Mouse (Mus musculus) MEL (cell line): ENCODE measurements at regions not wholly inside any gene's neighbourhood (a gene's known extent, or its start where the extent isn't known, plus 50 kb on each side); places are given as distances from the start of the nearest gene placed in this dataset.

Experiments
- DNase-seq: peaks from one replicate; pipeline ENCODE4 v3.0.0; 2011; ENCODE audit warnings: low read depth, low spot score
- H3K27ac ChIP-seq: 2 replicates; pipeline ENCODE4 v1.5.1; 2012; ENCODE audit warnings: low read depth, mild to moderate bottlenecking, control low read depth, low read length, moderate library complexity; ENCODE audit not compliant: control insufficient read depth
- H3K27me3 ChIP-seq, 2 experiments: fragments of 150-350 bp in 1 of 2; sonication (generic) in 1 of 2; 2 replicates each; pipeline ENCODE4 v1.6.1; 2012; ENCODE audit warnings: low read length in 2 of 2, mild to moderate bottlenecking in 2 of 2, improper control_type of control experiment in 1 of 2, moderate library complexity in 1 of 2; ENCODE audit not compliant: insufficient read depth in 2 of 2, control insufficient read depth in 1 of 2
- H3K36me3 ChIP-seq, 2 experiments: 2 replicates each; pipeline ENCODE4 v1.6.1; 2012 to 2014; ENCODE audit warnings: low read length in 2 of 2, improper control_type of control experiment in 1 of 2, inconsistent platforms in 1 of 2, mild to moderate bottlenecking in 1 of 2; ENCODE audit not compliant: insufficient read depth in 2 of 2, control insufficient read depth in 1 of 2
- H3K4me1 ChIP-seq, 2 experiments: fragments of 150-350 bp in 1 of 2; sonication (generic) in 1 of 2; 2 replicates each; pipeline ENCODE4 v1.6.1; 2012; ENCODE audit warnings: low read length in 2 of 2, improper control_type of control experiment in 1 of 2, mild to moderate bottlenecking in 1 of 2; ENCODE audit not compliant: insufficient read depth in 2 of 2, control insufficient read depth in 1 of 2
- H3K4me3 ChIP-seq, 2 experiments: fragments of 150-350 bp in 1 of 2; sonication (generic) in 1 of 2; 2 replicates each; pipeline ENCODE4 v1.5.1; 2012; ENCODE audit warnings: low read depth in 2 of 2, low read length in 2 of 2, mild to moderate bottlenecking in 2 of 2, moderate library complexity in 2 of 2, control low read depth in 1 of 2, improper control_type of control experiment in 1 of 2; ENCODE audit not compliant: control insufficient read depth in 1 of 2, insufficient read depth in 1 of 2
- H3K79me2 ChIP-seq: 2 replicates; pipeline ENCODE4 v1.6.1; 2012; ENCODE audit warnings: mild to moderate bottlenecking, low read length, moderate library complexity; ENCODE audit not compliant: control insufficient read depth, poor library complexity, insufficient read depth
- H3K9ac ChIP-seq: 2 replicates; pipeline ENCODE4 v1.6.1; 2012; ENCODE audit warnings: low read depth, mild to moderate bottlenecking, control low read depth, low read length, moderate library complexity; ENCODE audit not compliant: control insufficient read depth, poor library complexity, severe bottlenecking
- H3K9me3 ChIP-seq: fragments of 150-350 bp; sonication (generic); replicated peaks from 2 replicates; pipeline ENCODE4 v1.6.1; 2012; ENCODE audit warnings: mild to moderate bottlenecking, low read length, improper control_type of control experiment, moderate library complexity; ENCODE audit not compliant: insufficient read depth
- BHLHE40 ChIP-seq: IDR thresholded peaks from 2 replicates; pipeline ENCODE4 v1.6.1; 2012; ENCODE audit warnings: low read depth, mild to moderate bottlenecking, inconsistent platforms, low read length, improper control_type of control experiment, borderline replicate concordance
- CHD2 ChIP-seq: IDR thresholded peaks from 2 replicates; pipeline ENCODE4 v1.6.1; 2011; ENCODE audit warnings: low read length, improper control_type of control experiment
- CTCF ChIP-seq, 3 experiments: IDR thresholded peaks in 2 of 3; conservative IDR thresholded peaks in 1 of 3; 2 replicates each; pipeline ENCODE4 v1.5.1; 2011 to 2012; ENCODE audit warnings: low read length in 3 of 3, low read depth in 2 of 3, mild to moderate bottlenecking in 2 of 3, improper control_type of control experiment in 1 of 3, inconsistent platforms in 1 of 3, mixed read lengths in 1 of 3, moderate library complexity in 1 of 3; ENCODE audit not compliant: control insufficient read depth in 1 of 3, insufficient read depth in 1 of 3, poor library complexity in 1 of 3, severe bottlenecking in 1 of 3
- GABPA ChIP-seq: IDR thresholded peaks from 2 replicates; pipeline ENCODE4 v1.6.1; 2012; ENCODE audit warnings: low read depth, mild to moderate bottlenecking, inconsistent platforms, low read length, improper control_type of control experiment, moderate library complexity
- MYB ChIP-seq: IDR thresholded peaks from 2 replicates; pipeline ENCODE4 v1.6.1; 2011; ENCODE audit warnings: mild to moderate bottlenecking, low read depth, low read length, improper control_type of control experiment
- RAD21 ChIP-seq: IDR thresholded peaks from 2 replicates; pipeline ENCODE4 v1.6.1; 2011; ENCODE audit warnings: mild to moderate bottlenecking, low read depth, low read length, improper control_type of control experiment
- TAL1 ChIP-seq: IDR thresholded peaks from 2 replicates; pipeline ENCODE4 v1.6.1; 2012; ENCODE audit warnings: mild to moderate bottlenecking, inconsistent platforms, low read length, moderate library complexity, mixed read lengths
- TCF12 ChIP-seq: IDR thresholded peaks from 2 replicates; pipeline ENCODE4 v1.6.1; 2014; ENCODE audit warnings: low read depth, mild to moderate bottlenecking, inconsistent platforms, low read length, improper control_type of control experiment, moderate library complexity
- UBTF ChIP-seq: IDR thresholded peaks from 2 replicates; pipeline ENCODE4 v1.6.1; 2012; ENCODE audit warnings: low read depth, mild to moderate bottlenecking, inconsistent platforms, low read length, improper control_type of control experiment, moderate library complexity, borderline replicate concordance; ENCODE audit not compliant: insufficient read depth
- USF1 ChIP-seq: IDR thresholded peaks from 2 replicates; pipeline ENCODE4 v1.6.1; 2014; ENCODE audit warnings: low read depth, mild to moderate bottlenecking, inconsistent platforms, low read length, improper control_type of control experiment, moderate library complexity
- USF2 ChIP-seq, 2 experiments: IDR thresholded peaks; 2 replicates each; pipeline ENCODE4 v1.6.1; 2011 to 2012; ENCODE audit warnings: improper control_type of control experiment in 2 of 2, low read length in 2 of 2, borderline replicate concordance in 1 of 2, inconsistent platforms in 1 of 2, low read depth in 1 of 2, mild to moderate bottlenecking in 1 of 2; ENCODE audit not compliant: insufficient read depth in 1 of 2
- ZC3H11A ChIP-seq: IDR thresholded peaks from 2 replicates; pipeline ENCODE4 v1.6.1; 2012; ENCODE audit warnings: low read depth, mild to moderate bottlenecking, inconsistent platforms, low read length, improper control_type of control experiment
- ZKSCAN1 ChIP-seq: IDR thresholded peaks from 2 replicates; pipeline ENCODE4 v1.6.1; 2012; ENCODE audit warnings: low read depth, mild to moderate bottlenecking, inconsistent platforms, low read length, improper control_type of control experiment, moderate library complexity
- ZMIZ1 ChIP-seq: IDR thresholded peaks from 2 replicates; pipeline ENCODE4 v1.6.1; 2012; ENCODE audit warnings: low read depth, mild to moderate bottlenecking, inconsistent platforms, low read length, improper control_type of control experiment, moderate library complexity

DNA sequence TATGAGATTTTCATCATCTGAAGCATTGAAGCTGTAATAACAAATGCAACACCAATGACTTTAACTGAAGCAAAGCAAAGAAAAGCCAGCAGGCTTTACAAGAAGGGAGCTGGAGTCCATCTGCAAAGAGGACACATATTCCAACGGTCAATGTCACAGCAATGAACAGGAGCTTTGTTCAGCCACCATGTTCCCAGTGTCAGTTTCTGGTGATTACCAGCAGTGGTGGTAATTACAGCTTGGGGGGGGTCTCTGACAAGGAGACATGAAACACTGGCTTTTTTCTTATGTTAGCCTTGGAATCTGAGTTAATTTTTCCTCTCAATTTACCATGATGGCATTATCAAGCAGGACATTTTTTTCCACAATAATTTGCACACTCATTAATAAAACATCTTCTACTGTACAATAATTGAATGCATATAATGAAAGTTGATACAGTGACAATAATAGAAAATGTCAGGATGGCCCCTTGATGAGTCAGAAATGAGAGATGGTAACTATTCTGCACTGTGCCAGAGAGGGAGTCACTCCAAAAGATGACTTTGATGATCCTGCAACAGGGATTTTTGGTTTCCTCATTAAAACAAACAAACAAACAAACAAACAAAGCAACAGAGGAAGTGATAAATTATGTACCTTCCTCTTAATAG, 373.4 kb downstream of the Frk start:
- TF ChIP-seq CHD2: no peak
- no peak for TF ChIP-seq ZC3H11A
- TF ChIP-seq ZKSCAN1: no peak
- TF ChIP-seq TCF12: no peak
- Histone ChIP-seq H3K79me2 (no peaks in the 10 kb centered on the region), H3K9ac (no peak overlapping the region), H3K4me3 (no peak overlapping the region), H3K27me3 (no peaks in the 10 kb centered on the region), H3K36me3 (no peaks in the 10 kb centered on the region), H3K27ac (no peak overlapping the region), H3K9me3 (no peaks in the 10 kb centered on the region), H3K4me1 (no peaks in the 10 kb centered on the region)
- no peak for DNase-seq

DNA sequence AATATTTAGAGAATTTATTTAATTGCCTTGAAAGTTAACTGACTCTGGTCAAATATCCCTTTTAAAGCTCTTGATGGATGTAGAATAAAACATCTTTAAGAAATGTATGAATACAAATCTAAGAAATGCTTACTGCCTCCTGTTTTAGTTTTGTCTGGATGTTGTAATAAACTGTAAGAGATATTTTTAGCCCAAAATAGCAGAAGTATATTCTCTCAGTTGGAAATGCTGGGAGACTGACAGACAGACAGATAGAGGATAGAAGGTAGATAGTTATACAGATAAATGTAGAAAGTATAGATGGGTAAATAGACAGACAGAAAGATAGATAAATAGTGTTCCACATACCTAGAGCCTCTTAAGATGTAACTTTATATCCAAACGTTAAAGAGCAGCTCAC, 379.5 kb downstream of the Frk start:
- H3K4me3 ChIP-seq: no peak overlapping the region
- H3K27ac ChIP-seq: no peak overlapping the region
- H3K4me1 ChIP-seq: no peaks in the 10 kb centered on the region
- H3K9me3 ChIP-seq: no peaks in the 10 kb centered on the region
- H3K36me3 ChIP-seq: no peaks in the 10 kb centered on the region
- no peak overlapping the region for H3K9ac ChIP-seq
- no peaks in the 10 kb centered on the region for H3K27me3 ChIP-seq
- DNase-seq: no peak
- TF ChIP-seq ZKSCAN1 (no peak), RAD21 (no peak), ZMIZ1 (no peak), UBTF (no peak), BHLHE40 (no peak)
- H3K79me2 ChIP-seq: no peaks in the 10 kb centered on the region

DNA sequence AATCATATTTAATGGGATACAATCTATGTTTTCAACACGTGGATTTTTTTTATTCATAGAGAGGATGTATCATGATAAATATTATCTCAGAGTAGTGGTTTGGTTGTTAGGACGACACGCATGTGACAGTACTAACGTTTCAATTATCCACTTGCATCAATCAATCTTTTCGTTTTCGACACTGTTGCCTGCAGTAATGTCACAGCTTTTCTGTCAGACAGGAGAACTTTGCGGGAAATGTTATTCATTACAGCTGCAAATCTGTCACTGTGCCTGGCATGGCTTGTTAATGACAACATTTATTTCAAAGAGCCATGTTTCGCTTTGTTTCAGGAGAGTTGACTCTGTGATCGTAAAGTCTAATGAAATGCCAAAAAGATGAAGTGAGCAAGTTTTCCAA, 388.7 kb downstream of the Frk start:
- H3K27ac ChIP-seq: no peak overlapping the region
- no peak overlapping the region for H3K4me3 ChIP-seq
- H3K27me3 ChIP-seq: no peaks in the 10 kb centered on the region
- no peaks in the 10 kb centered on the region for H3K36me3 ChIP-seq
- H3K79me2 ChIP-seq: no peaks in the 10 kb centered on the region
- no peaks in the 10 kb centered on the region for H3K9me3 ChIP-seq
- H3K4me1 ChIP-seq: no peaks in the 10 kb centered on the region
- DNase-seq: no peak
- no peak overlapping the region for H3K9ac ChIP-seq
- TF ChIP-seq USF2 (IDR thresholded peaks at IDR 0.05; ENCODE audit: borderline replicate concordance in 1 of 2, insufficient read depth in 1 of 2, low read depth in 1 of 2, low read length in 2 of 2): no peak
- TF ChIP-seq CTCF (IDR thresholded peaks at IDR 0.05 in 2 of 3, conservative IDR thresholded peaks at IDR 0.05 in 1 of 3; ENCODE audit: control insufficient read depth in 1 of 3, insufficient read depth in 1 of 3, low read depth in 2 of 3, low read length in 3 of 3, poor library complexity in 1 of 3, severe bottlenecking in 1 of 3): no peak
- TF ChIP-seq USF1: no peak
- no peak for TF ChIP-seq TAL1
- no peak for TF ChIP-seq MYB
- no peak for TF ChIP-seq GABPA
